Mouse (Mus musculus) gastrocnemius, adult 8-10 months (tissue): Measurements from ENCODE around the gene Krtap31-2. TPM values are rescaled to one million over a fixed set of nuclear protein-coding genes. Genes with fewer than 3 reads are reported as not detected.
A peak's percentile ranks its signal among the peaks of the same experiment; 100 is the strongest.

Experiments used
- DNase-seq, 2 experiments: peaks; one replicate each; pipeline ENCODE4 v3.0.0; 2022; ENCODE audit warnings: low spot score in 2 of 2
- total RNA-seq, 4 experiments: library from RNA; stranded (reverse); gene quantifications; 2 replicates each; pipeline ENCODE4 v1.2.4; 2022

The Krtap31-2 gene
- not detected for total RNA-seq

DNA sequence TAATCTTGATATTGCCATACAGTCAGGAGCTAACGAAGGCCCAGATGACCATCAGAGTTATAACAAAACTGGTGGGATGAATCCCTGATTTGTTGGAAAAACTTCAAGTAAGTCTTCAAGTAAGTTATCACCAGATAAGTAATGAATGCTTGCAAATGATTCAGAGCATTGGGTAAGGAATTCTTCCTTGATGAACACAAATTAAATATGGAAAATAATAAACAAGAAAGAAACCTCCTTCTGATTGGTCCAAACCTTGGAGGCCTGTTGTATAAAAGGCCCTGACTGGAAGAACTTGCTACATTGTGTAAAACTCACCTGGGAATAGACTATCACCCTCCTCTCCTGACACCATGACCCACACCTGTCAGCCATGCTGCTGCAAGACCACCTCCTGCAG lies at the start of gene Krtap31-2:
Gene Krtap31-2 (plus strand): TSS at position 301 of the 400 bp plus-strand sequence.
- DNase-seq: no peak

- DNase-seq: no peak
These were observed 28.5 kb upstream of the Krtap31-2 start, which contains the start of gene Krtap31-1 for GRCm38 (mm10) chr11:99907620-99908019. Krtap31-1 (plus strand) TSS chr11:99907920.

GRCm38 (mm10) chr11:99914451-99914850 lies 21.6 kb upstream of the Krtap31-2 start, which contains the start of gene Gm11565:
Gm11565 (plus strand) TSS chr11:99914751.
- no peak for DNase-seq

DNA sequence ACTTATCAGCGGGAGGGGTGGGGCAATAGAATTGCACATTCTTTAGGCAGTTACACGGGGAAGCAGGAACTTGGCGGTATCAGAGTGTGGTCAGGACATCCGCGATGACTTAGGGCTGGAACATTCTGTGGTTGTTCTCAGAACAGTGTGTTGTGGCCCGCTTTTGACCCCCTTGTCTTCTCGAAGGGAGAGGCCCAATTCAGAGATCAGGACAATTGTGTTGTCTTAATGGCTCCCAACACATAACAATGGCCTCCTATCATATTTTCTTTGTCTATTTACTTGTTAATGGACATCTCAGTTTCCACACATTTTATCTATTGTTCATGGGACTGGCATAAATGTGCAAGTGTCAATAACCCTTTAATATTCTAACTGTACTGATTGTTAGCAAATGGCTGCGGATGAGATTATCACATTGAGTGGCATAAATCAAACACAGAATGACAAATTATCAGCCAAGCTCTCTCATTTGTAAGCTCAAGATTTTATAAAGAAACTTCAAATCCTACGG lies 1.7 kb downstream of the Krtap31-2 start:
- DNase-seq: no peak

DNA sequence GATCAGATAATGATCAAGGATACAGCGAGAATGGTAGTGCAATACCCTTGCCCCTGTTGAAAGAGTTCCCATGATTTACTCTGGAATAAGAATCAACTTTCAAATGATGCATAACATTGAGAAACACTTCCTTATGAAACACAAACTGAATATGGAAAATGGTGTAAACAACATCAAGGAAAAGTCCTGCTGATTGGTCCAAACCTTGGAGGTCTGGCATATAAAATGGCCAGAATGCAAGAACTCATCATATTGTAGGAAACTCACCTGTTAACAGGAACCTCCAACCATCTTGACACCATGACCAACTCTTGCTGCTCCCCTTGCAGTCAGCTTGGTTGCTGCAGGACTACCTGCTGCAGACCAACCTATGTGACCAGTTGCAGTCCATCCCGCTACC lies 12.1 kb downstream of the Krtap31-2 start, which contains the start of gene Krtap9-5:
Gene Krtap9-5 (plus strand): TSS at position 301 of the 400 bp plus-strand sequence.
- DNase-seq: no peak

- no peak for DNase-seq
These were observed 28.1 kb downstream of the Krtap31-2 start for GRCm38 (mm10) chr11:99964213-99964612.

DNA sequence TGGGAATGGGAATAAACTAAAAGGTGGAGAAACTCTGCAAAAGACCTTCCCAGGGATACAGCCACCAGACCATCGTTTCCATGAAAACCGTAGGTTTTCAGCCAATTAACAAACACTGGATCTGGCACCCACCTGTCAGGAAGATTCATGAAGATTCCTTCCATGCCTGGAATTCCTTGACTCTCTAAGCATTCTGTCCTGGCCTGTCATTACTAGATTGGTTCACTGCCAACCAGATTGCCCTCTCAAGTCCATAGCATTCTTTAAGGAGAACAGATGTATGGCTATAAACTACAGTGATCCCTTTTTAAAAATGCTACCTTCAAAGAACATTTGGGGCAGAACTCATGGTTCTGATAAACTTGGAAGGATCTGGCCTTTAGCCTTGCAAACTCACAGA lies 29.9 kb downstream of the Krtap31-2 start:
- DNase-seq: no peak

GRCm38 (mm10) chr11:99978953-99979352 lies 42.9 kb downstream of the Krtap31-2 start, which contains the start of gene Krtap29-1:
Krtap29-1 (minus strand) TSS chr11:99979053.
- DNase-seq: no peak

DNA sequence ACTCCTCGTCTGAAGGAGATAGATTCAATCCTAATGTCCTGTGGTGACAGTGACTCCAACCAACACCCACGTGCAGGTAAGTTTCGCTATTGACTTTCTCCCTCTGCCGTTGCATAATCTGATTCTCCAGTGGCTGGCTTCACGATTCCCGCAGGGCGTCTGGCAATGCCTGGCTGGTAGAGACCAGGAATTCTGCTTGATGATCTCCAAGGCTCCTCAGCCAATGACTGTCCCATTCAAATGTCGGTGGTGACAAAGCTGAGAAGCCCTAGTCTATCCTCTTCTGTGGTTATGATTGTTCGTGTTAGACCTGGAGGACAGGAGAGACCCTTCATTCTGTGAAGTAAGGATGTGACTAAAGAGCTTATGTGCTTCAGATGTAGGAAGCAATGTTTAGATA lies 46.6 kb downstream of the Krtap31-2 start:
- DNase-seq: no peak

GRCm38 (mm10) chr11:99983442-99983841 lies 47.4 kb downstream of the Krtap31-2 start:
- no peak for DNase-seq

- DNase-seq: peak in 1 of 2 experiments; percentile 34
These were observed 49.4 kb downstream of the Krtap31-2 start for GRCm38 (mm10) chr11:99985291-99986092.

- no peak for DNase-seq
These were observed 50.1 kb downstream of the Krtap31-2 start, which contains the start of gene Krtap16-1 for GRCm38 (mm10) chr11:99986180-99986647. Krtap16-1 (minus strand) TSS chr11:99986597.

Other genes starting within 250 kb of the Krtap31-2 start
- not detected for gene Gm14190, start 245.6 kb upstream of the Krtap31-2 start, total RNA-seq
- not detected for gene Gm14180, start 202.0 kb upstream of the Krtap31-2 start, total RNA-seq
- gene Gm11595, start 163.4 kb upstream of the Krtap31-2 start, total RNA-seq: not detected
- gene Krtap4-8, start 155.6 kb upstream of the Krtap31-2 start, total RNA-seq: not detected
- not detected for gene Krtap4-9, start 151.1 kb upstream of the Krtap31-2 start, total RNA-seq
- not detected for gene Gm11596, start 142.8 kb upstream of the Krtap31-2 start, total RNA-seq
- not detected for gene Gm11569, start 137.4 kb upstream of the Krtap31-2 start, total RNA-seq
- gene Gm11554, start 131.8 kb upstream of the Krtap31-2 start, total RNA-seq: not detected
- not detected for gene Krtap4-13, start 126.4 kb upstream of the Krtap31-2 start, total RNA-seq
- gene Gm11564, start 120.6 kb upstream of the Krtap31-2 start, total RNA-seq: not detected
- not detected for gene 2300003K06Rik, start 98.2 kb upstream of the Krtap31-2 start, total RNA-seq
- not detected for gene Krtap4-16, start 84.7 kb upstream of the Krtap31-2 start, total RNA-seq
- gene Gm11568, start 78.4 kb upstream of the Krtap31-2 start, total RNA-seq: not detected
- gene Gm11559, start 71.8 kb upstream of the Krtap31-2 start, total RNA-seq: not detected
- gene Krtap9-1, start 62.9 kb upstream of the Krtap31-2 start, total RNA-seq: not detected
- gene Gm11567, start 57.1 kb upstream of the Krtap31-2 start, total RNA-seq: not detected
- not detected for gene Krtap31-1, start 28.4 kb upstream of the Krtap31-2 start, total RNA-seq
- gene Gm11565, start 21.5 kb upstream of the Krtap31-2 start, total RNA-seq: not detected
- gene Krtap9-5, start 12.2 kb downstream of the Krtap31-2 start, total RNA-seq: not detected
- not detected for gene Krtap29-1, start 42.8 kb downstream of the Krtap31-2 start, total RNA-seq
- gene Krtap16-1, start 50.3 kb downstream of the Krtap31-2 start, total RNA-seq: not detected
- gene Krtap17-1, start 57.7 kb downstream of the Krtap31-2 start, total RNA-seq: not detected
- gene Krt33a, start 79.9 kb downstream of the Krtap31-2 start, total RNA-seq: not detected
- not detected for gene Krt33b, start 93.6 kb downstream of the Krtap31-2 start, total RNA-seq
- not detected for gene Krt34, start 105.3 kb downstream of the Krtap31-2 start, total RNA-seq
- gene Krt31, start 114.3 kb downstream of the Krtap31-2 start, total RNA-seq: not detected
- not detected for gene Krt32, start 151.9 kb downstream of the Krtap31-2 start, total RNA-seq
- not detected for gene Krt35, start 159.9 kb downstream of the Krtap31-2 start, total RNA-seq
- gene Krt36, start 169.3 kb downstream of the Krtap31-2 start, total RNA-seq: not detected
- gene Krt13, start 185.3 kb downstream of the Krtap31-2 start, total RNA-seq: not detected
- not detected for gene Krt15, start 199.6 kb downstream of the Krtap31-2 start, total RNA-seq
- gene Krt19, start 212.4 kb downstream of the Krtap31-2 start, total RNA-seq: 1 to 10 TPM in 1 of 4 experiments, under 1 TPM in 1, not detected in 2; 0.35 to 1.1 TPM